Mouse (Mus musculus) bone marrow, adult 2 months (tissue): ENCODE results near the gene Crybg2. TPM values are rescaled to one million over a fixed set of nuclear protein-coding genes. Genes with fewer than 3 reads are reported as not detected.

Experiments
- H3K27ac ChIP-seq: fragments of 200-500 bp; 2 replicates; pipeline ENCODE4 v1.5.1; 2012; ENCODE audit warnings: low read depth, mild to moderate bottlenecking, control low read depth, inconsistent platforms, low read length; ENCODE audit not compliant: control insufficient read depth, poor library complexity, insufficient read depth
- H3K4me1 ChIP-seq: fragments of 200-500 bp; 2 replicates; pipeline ENCODE4 v1.6.1; 2011; ENCODE audit warnings: low read length; ENCODE audit not compliant: control insufficient read depth, insufficient read depth
- H3K4me3 ChIP-seq: fragments of 200-500 bp; replicated peaks from 2 replicates; pipeline ENCODE3; 2011; ENCODE audit warnings: mild to moderate bottlenecking, low read depth, low read length, control low read depth; ENCODE audit not compliant: control insufficient read depth
- CTCF ChIP-seq: fragments of 200-500 bp; IDR thresholded peaks from 2 replicates; pipeline ENCODE4 v1.5.1; 2011; ENCODE audit warnings: low read length, control low read depth; ENCODE audit not compliant: control insufficient read depth, insufficient read depth
- POLR2A ChIP-seq: fragments of 200-500 bp; IDR thresholded peaks from 2 replicates; pipeline ENCODE4 v1.6.1; 2011; ENCODE audit warnings: low read depth, mild to moderate bottlenecking, control low read depth, low read length, borderline replicate concordance; ENCODE audit not compliant: control insufficient read depth
- WGBS: fragments of 180-500 bp; shearing (Covaris S2); methylation state at CpG from one replicate; pipeline ENCODE4 v1.1.7; 2018; 5-methylcytosine and 5-hydroxymethylcytosine counted together
- polyA plus RNA-seq: library from polyadenylated mRNA; stranded (reverse); fragments of >200 nt; gene quantifications from 2 replicates; pipeline ENCODE4 v1.2.4, GENCODE M21; 2011; ENCODE audit warnings: low replicate concordance; ENCODE audit not compliant: missing spikeins, insufficient read depth, insufficient read length

Gene Crybg2
- polyA plus RNA-seq, 1 experiment = 4.6 TPM

- TF ChIP-seq CTCF (no peak), POLR2A (no peak)
- 1% methylated on average over 14 of the region's 14 CpGs for WGBS
- Histone ChIP-seq H3K27ac (peak overlapping the region; percentile 93), H3K4me1 (peaks cover 4% of the 10 kb centered on the region), H3K4me3 (peak overlapping the region; percentile 89)
Measured at GRCm38 (mm10) chr4:134128983-134129362, 68.4 kb downstream of the Crybg2 start.

- H3K27ac ChIP-seq = peak overlapping the region; percentile 93
- no peak overlapping the region for H3K4me3 ChIP-seq
- peaks cover 4% of the 10 kb centered on the region for H3K4me1 ChIP-seq
- TF ChIP-seq CTCF = no peak
- 0 out of 2 replicates have a peak, but pooled peaks have one; percentile 8 for TF ChIP-seq POLR2A
- 2% methylated on average over 6 of the region's 6 CpGs for WGBS
Measured at GRCm38 (mm10) chr4:134129482-134129881, 68.9 kb downstream of the Crybg2 start.

DNA sequence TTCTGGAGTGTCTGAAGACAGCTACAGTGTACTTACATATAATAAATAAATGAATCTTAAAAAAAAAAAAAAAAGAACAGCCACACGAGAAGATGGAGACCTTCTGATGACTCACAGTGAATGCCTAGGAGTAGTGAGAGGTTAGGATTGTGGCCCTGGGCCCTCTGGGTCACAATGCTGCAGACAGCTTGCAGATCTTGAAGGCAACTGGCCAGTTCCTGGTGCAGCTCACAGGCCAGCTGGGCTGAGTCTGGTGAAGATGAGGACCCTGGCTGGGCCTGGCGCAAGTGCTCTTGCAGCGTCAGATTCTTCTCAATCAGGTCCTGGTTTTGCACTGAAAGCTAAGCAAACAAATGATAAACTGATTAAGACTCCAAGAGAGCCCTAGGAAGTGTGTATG lies 71.5 kb downstream of the Crybg2 start:
- Histone ChIP-seq H3K4me1 (peaks cover 3% of the 10 kb centered on the region), H3K4me3 (no peak overlapping the region), H3K27ac (no peak overlapping the region)
- WGBS = 79% methylated on average over 3 of the region's 3 CpGs
- TF ChIP-seq POLR2A (no peak), CTCF (no peak)

DNA sequence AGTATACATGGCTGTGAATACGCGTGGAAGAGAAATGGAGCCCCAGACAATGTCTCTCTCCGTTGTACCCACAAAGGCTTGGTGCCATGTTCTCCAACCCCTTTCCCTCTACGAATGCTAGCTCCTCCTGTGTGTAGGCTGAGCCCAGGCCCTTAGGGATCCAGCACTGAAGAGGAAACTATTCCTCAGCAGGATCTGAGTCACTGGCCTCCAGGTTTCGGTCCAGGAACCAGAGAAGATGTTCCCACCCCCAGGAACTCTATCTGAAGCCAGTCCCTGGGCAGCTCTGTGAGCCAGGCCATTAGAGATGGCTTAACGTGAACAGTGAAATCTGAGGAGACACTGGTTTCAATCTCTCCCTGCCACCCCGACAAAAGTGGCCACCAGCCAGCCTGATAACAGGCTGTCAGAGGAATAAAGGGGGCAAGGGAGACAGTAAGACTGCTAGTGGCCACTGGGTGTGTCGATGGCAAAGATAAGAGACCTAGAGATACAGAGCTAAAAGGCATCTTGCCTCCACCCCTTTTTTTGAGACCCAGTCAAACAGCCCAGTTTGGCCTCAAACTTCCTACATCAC lies 72.0 kb downstream of the Crybg2 start:
- WGBS = 74% methylated on average over 8 of the region's 8 CpGs
- Histone ChIP-seq H3K4me1 (peaks cover 2% of the 10 kb centered on the region; the same call in 1 of the 2 replicates), H3K27ac (no peak overlapping the region)

DNA sequence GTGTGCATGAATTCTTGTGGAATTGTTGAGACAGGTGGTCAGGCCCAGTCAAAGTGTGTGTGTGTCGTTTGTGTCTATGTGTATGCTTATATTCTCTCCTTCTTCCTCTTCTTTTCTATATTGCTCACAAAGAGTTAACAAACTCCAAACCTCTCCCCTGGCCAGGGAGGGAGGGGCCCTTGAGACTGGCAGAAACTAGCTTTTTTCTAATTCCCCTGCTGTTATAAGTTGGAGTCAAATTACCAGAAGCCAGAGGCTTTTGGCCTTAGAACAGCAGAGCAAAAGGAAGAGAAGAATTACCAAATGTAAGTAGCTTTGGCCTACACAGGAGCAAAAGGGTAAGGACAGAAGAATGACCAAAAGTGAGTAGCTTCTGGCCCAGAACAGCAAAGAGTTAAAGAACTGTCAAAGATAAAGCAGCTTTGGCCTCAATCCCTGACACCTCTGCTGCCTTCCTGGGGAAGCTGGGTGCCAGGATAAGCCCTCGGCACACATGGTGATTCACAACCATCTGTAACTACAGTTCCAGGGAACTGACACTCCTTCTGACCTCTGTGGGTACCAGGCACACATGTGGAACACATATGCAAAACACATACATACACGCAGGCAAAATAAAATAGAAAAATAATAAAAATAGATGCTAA lies 75.8 kb downstream of the Crybg2 start:
- no peaks in the 10 kb centered on the region for H3K4me1 ChIP-seq
- TF ChIP-seq POLR2A = no peak
- TF ChIP-seq CTCF = no peak
- 65% methylated on average over 3 of the region's 3 CpGs for WGBS
- H3K27ac ChIP-seq = no peak overlapping the region
- H3K4me3 ChIP-seq = no peak overlapping the region

More for the DNA sequence above, 72.0 kb downstream of the Crybg2 start:
- H3K4me3 ChIP-seq = no peak overlapping the region
- TF ChIP-seq CTCF (no peak), POLR2A (no peak)

DNA sequence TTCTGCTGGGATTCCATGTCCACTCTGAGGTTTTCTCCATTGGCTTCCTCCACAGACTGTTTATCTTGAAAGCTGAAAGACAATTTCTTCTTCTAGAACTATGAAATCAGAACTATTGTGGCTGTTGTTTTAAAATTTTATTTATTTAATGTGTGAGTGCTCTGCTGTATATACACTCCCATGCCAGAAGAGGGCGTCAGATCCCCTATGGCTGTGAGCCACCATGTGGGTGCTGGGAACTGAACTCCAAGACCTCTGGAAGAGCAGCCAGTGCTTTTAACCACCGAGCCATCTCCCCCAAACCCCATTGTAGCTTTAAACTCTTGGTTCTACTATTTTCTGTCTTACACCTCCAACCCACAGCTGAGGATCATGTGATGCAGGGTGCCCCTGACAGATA lies 78.2 kb downstream of the Crybg2 start:
- 89% methylated on average over 2 of the region's 2 CpGs for WGBS
- H3K27ac ChIP-seq = no peak overlapping the region
- TF ChIP-seq CTCF = peak; percentile 14; the same call in 1 of the 2 replicates
- no peak for TF ChIP-seq POLR2A
- H3K4me3 ChIP-seq = no peak overlapping the region
- H3K4me1 ChIP-seq = no peaks in the 10 kb centered on the region

Other genes with a start within 250 kb of the Crybg2 start
- gene Rps6ka1, start 173.0 kb upstream of the Crybg2 start, polyA plus RNA-seq = 36.1 and 79.3 TPM in 2 replicates
- gene Hmgn2, start 92.2 kb upstream of the Crybg2 start, polyA plus RNA-seq = 320 and 322 TPM in 2 replicates
- 20.6 and 30.2 TPM in 2 replicates for gene Dhdds, start 59.9 kb upstream of the Crybg2 start, polyA plus RNA-seq
- 3.6 and 29.6 TPM in 2 replicates for gene Lin28a, start 42.0 kb upstream of the Crybg2 start, polyA plus RNA-seq
- 1.0 TPM in 1 of 2 replicates, not detected in the other for gene Zfp683, start 7.0 kb upstream of the Crybg2 start, polyA plus RNA-seq
- gene Cd52, start 34.3 kb downstream of the Crybg2 start, polyA plus RNA-seq = 270 and 801 TPM in 2 replicates
- 3.3 and 13.7 TPM in 2 replicates for gene Ubxn11, start 41.8 kb downstream of the Crybg2 start, polyA plus RNA-seq
- gene Sh3bgrl3, start 68.0 kb downstream of the Crybg2 start, polyA plus RNA-seq = 299 and 416 TPM in 2 replicates
- gene Cep85, start 126.3 kb downstream of the Crybg2 start, polyA plus RNA-seq = 16.4 and 22.7 TPM in 2 replicates
- not detected in 2 replicates for gene Gm7534, start 142.2 kb downstream of the Crybg2 start, polyA plus RNA-seq
- not detected in 2 replicates for gene Catsper4, start 166.6 kb downstream of the Crybg2 start, polyA plus RNA-seq
- not detected in 2 replicates for gene Cnksr1, start 177.6 kb downstream of the Crybg2 start, polyA plus RNA-seq
- not detected in 2 replicates for gene E130218I03Rik, start 182.8 kb downstream of the Crybg2 start, polyA plus RNA-seq
- gene Zfp593, start 184.8 kb downstream of the Crybg2 start, polyA plus RNA-seq = 2.6 and 8.0 TPM in 2 replicates
- gene Gm30191, start 186.1 kb downstream of the Crybg2 start, polyA plus RNA-seq = not detected in 2 replicates
- gene Grrp1, start 193.3 kb downstream of the Crybg2 start, polyA plus RNA-seq = 5.2 and 7.5 TPM in 2 replicates
- 4.9 and 5.2 TPM in 2 replicates for gene Pdik1l, start 227.1 kb downstream of the Crybg2 start, polyA plus RNA-seq